Mouse (Mus musculus) forebrain, embryonic 16.5 days (tissue): ENCODE data around the gene Aebp2. TPM values are rescaled to one million over a fixed set of nuclear protein-coding genes. Genes with fewer than 3 reads are reported as not detected.

Experiments
- ATAC-seq: fragments of 200-750 bp; cut with Nextera tagmentation; 2 replicates; pipeline ENCODE4 v1.8.0; 2017; ENCODE audit warnings: mild to moderate bottlenecking, moderate library complexity
- H3K27ac ChIP-seq: fragments of 300-500 bp; sonication (generic); 2 replicates; pipeline ENCODE4 v1.5.1; 2014; ENCODE audit warnings: low read length, control low read depth
- H3K27me3 ChIP-seq: fragments of 300-500 bp; sonication (generic); replicated peaks from 2 replicates; pipeline ENCODE4 v1.6.1; 2014; ENCODE audit warnings: low read length; ENCODE audit not compliant: control insufficient read depth, insufficient read depth
- H3K36me3 ChIP-seq: fragments of 300-500 bp; sonication (generic); 2 replicates; pipeline ENCODE4 v1.6.1; 2014; ENCODE audit not compliant: control insufficient read depth, insufficient read depth
- H3K4me1 ChIP-seq: fragments of 300-500 bp; sonication (generic); replicated peaks from 2 replicates; pipeline ENCODE4 v1.6.1; 2014; ENCODE audit warnings: low read length; ENCODE audit not compliant: control insufficient read depth, insufficient read depth
- H3K4me2 ChIP-seq: fragments of 300-500 bp; sonication (generic); 2 replicates; pipeline ENCODE4 v1.6.1; 2014; ENCODE audit warnings: mild to moderate bottlenecking, low read length, control low read depth
- H3K4me3 ChIP-seq: fragments of 300-500 bp; sonication (generic); replicated peaks from 2 replicates; pipeline ENCODE4 v1.5.1; 2014; ENCODE audit warnings: mild to moderate bottlenecking, low read length, control low read depth
- H3K9ac ChIP-seq: fragments of 300-500 bp; sonication (generic); replicated peaks from 2 replicates; pipeline ENCODE4 v1.6.1; 2014; ENCODE audit warnings: low read depth, low read length, control low read depth
- H3K9me3 ChIP-seq: fragments of 300-500 bp; sonication (generic); 2 replicates; pipeline ENCODE4 v1.6.1; 2016; ENCODE audit warnings: low read length; ENCODE audit not compliant: control insufficient read depth
- WGBS: fragments of 180-500 bp; shearing (Covaris S2); extraction: QIAGEN DNeasy Blood & Tissue Kit; methylation state at CpG from one replicate; pipeline ENCODE4 v1.1.7; 2014; 5-methylcytosine and 5-hydroxymethylcytosine counted together
- polyA plus RNA-seq: library from polyadenylated mRNA; unstranded; fragments of >200 nt; fragmentation: Nextera tagmentation; extraction: Ambion mirVana; gene quantifications from 2 replicates; pipeline ENCODE4 v1.2.1, GENCODE M21; 2015

Gene Aebp2
- polyA plus RNA-seq, 1 experiment from 2014 or later = 6.5 TPM

- peaks cover 4% of the 10 kb centered on the region; the same call in 1 of the 2 replicates for H3K4me1 ChIP-seq
- H3K9ac ChIP-seq = no peak overlapping the region
- WGBS = 68% methylated on average over 8 of the region's 8 CpGs
- ATAC-seq = no peak
- no peak overlapping the region for H3K27ac ChIP-seq
- H3K4me2 ChIP-seq = no peak overlapping the region
- no peaks in the 10 kb centered on the region for H3K27me3 ChIP-seq
- no peaks in the 10 kb centered on the region for H3K9me3 ChIP-seq
- peaks cover 12% of the 10 kb centered on the region for H3K36me3 ChIP-seq
- H3K4me3 ChIP-seq = no peak overlapping the region
Measured at GRCm38 (mm10) chr6:140633616-140634015, 11.2 kb downstream of the Aebp2 start.

GRCm38 (mm10) chr6:140636290-140636689 lies 13.8 kb downstream of the Aebp2 start:
- H3K36me3 ChIP-seq = peaks cover 21% of the 10 kb centered on the region

DNA sequence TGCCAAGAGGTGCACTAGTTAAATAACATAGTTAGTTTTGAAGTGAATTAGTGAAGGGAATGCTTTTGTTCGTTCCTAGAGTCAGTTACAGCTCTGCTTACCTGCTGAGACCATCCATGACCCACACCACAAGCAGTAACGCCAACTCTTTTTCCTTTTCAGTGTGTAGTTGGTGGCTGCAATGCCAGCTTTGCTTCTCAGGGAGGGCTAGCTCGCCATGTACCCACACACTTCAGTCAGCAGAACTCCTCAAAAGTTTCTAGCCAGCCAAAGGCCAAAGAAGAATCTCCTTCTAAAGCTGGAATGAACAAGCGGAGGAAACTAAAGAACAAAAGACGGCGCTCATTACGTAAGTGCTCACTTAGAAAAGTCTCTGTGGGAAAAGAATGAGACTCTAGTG lies 19.5 kb downstream of the Aebp2 start:
- Histone ChIP-seq H3K4me2 (no peak overlapping the region), H3K9me3 (no peaks in the 10 kb centered on the region), H3K4me3 (no peak overlapping the region), H3K36me3 (peaks cover 19% of the 10 kb centered on the region), H3K9ac (no peak overlapping the region), H3K27ac (no peak overlapping the region), H3K27me3 (no peaks in the 10 kb centered on the region), H3K4me1 (no peaks in the 10 kb centered on the region)
- ATAC-seq = no peak
- 77% methylated on average over 7 of the region's 7 CpGs for WGBS

More at GRCm38 (mm10) chr6:140636290-140636689, 13.8 kb downstream of the Aebp2 start:
- Histone ChIP-seq H3K27me3 (no peaks in the 10 kb centered on the region), H3K9me3 (no peaks in the 10 kb centered on the region), H3K27ac (no peak overlapping the region), H3K9ac (no peak overlapping the region), H3K4me1 (no peaks in the 10 kb centered on the region; the same call in 1 of the 2 replicates), H3K4me2 (no peak overlapping the region), H3K4me3 (no peak overlapping the region)
- ATAC-seq = no peak
- 94% methylated on average over 4 of the region's 4 CpGs for WGBS

GRCm38 (mm10) chr6:140642655-140643054 lies 20.2 kb downstream of the Aebp2 start:
- no peaks in the 10 kb centered on the region for H3K9me3 ChIP-seq
- no peaks in the 10 kb centered on the region for H3K4me1 ChIP-seq
- ATAC-seq = no peak
- WGBS = 94% methylated on average over 12 of the region's 12 CpGs
- H3K4me2 ChIP-seq = no peak overlapping the region
- no peak overlapping the region for H3K27ac ChIP-seq
- H3K27me3 ChIP-seq = no peaks in the 10 kb centered on the region
- H3K4me3 ChIP-seq = no peak overlapping the region
- H3K9ac ChIP-seq = no peak overlapping the region
- peaks cover 20% of the 10 kb centered on the region for H3K36me3 ChIP-seq

GRCm38 (mm10) chr6:140645931-140646330 lies 23.5 kb downstream of the Aebp2 start:
- no peaks in the 10 kb centered on the region for H3K9me3 ChIP-seq
- H3K9ac ChIP-seq = no peak overlapping the region
- H3K27ac ChIP-seq = no peak overlapping the region
- H3K4me1 ChIP-seq = no peaks in the 10 kb centered on the region
- H3K4me3 ChIP-seq = no peak overlapping the region
- no peaks in the 10 kb centered on the region for H3K27me3 ChIP-seq
- no peak overlapping the region for H3K4me2 ChIP-seq
- ATAC-seq = no peak
- peaks cover 11% of the 10 kb centered on the region for H3K36me3 ChIP-seq

GRCm38 (mm10) chr6:140646892-140647291 lies 24.4 kb downstream of the Aebp2 start:
- Histone ChIP-seq H3K27ac (no peak overlapping the region), H3K4me2 (no peak overlapping the region), H3K36me3 (peaks cover 11% of the 10 kb centered on the region), H3K4me1 (no peaks in the 10 kb centered on the region), H3K4me3 (no peak overlapping the region), H3K27me3 (no peaks in the 10 kb centered on the region), H3K9ac (no peak overlapping the region), H3K9me3 (no peaks in the 10 kb centered on the region)
- peak; percentile 40; the same call in 1 of the 2 replicates for ATAC-seq
- 85% methylated on average over 6 of the region's 6 CpGs for WGBS

DNA sequence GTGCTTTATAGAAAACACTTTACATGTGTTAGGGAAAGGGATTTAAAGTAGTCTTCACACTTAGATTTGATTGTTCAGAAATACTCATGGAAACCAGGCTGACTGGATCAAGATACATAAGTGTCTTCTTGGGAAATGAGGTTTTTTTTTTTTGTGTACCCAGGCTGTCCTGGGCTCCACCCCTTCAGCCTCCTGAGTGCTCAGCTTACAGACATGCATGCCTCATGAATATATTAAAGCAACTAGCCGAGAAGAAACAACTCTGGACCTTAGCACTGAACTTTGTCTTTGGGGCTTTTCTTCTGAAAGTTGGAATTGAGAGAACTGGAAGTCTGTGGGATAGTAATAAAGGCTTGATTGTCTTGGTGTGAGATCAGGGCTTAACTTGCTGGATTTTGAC lies 27.3 kb downstream of the Aebp2 start:
- H3K4me3 ChIP-seq = no peak overlapping the region

DNA sequence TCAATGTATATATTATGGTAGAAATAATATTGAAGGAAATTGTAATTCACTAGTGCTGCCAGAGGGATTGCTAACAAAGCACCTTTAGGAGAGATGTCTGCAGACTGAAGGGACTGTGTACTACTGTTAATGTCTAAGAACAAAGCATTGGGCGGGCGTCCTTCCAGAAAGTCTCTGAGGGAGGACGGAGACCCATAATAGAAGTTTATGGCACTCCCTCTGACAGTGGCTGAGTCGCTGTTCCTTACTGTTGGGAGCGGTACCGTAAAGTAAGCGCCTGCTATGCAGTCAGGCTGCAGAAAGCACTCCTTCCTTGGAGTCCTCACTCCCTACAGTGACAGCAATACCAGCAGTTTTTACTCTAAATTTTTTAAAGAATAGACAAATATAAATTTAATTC lies 29.5 kb downstream of the Aebp2 start:
- H3K9ac ChIP-seq = no peak overlapping the region
- ATAC-seq = 0 out of 2 replicates have a peak, but pooled peaks have one; percentile 15
- H3K4me1 ChIP-seq = no peaks in the 10 kb centered on the region
- no peaks in the 10 kb centered on the region for H3K27me3 ChIP-seq
- H3K4me2 ChIP-seq = no peak overlapping the region
- H3K36me3 ChIP-seq = peaks cover 7% of the 10 kb centered on the region
- no peak overlapping the region for H3K27ac ChIP-seq
- H3K9me3 ChIP-seq = no peaks in the 10 kb centered on the region
- no peak overlapping the region for H3K4me3 ChIP-seq
- WGBS = 56% methylated on average over 7 of the region's 7 CpGs

More for the DNA sequence above, 27.3 kb downstream of the Aebp2 start:
- Histone ChIP-seq H3K9me3 (no peaks in the 10 kb centered on the region), H3K27ac (no peak overlapping the region), H3K4me2 (no peak overlapping the region), H3K4me1 (no peaks in the 10 kb centered on the region), H3K36me3 (peaks cover 7% of the 10 kb centered on the region), H3K9ac (no peak overlapping the region), H3K27me3 (no peaks in the 10 kb centered on the region)
- 18% methylated on average over 1 of the region's 1 CpGs for WGBS
- ATAC-seq = no peak

- no peak overlapping the region for H3K4me3 ChIP-seq
- 93% methylated on average over 7 of the region's 7 CpGs for WGBS
- no peak overlapping the region for H3K4me2 ChIP-seq
- H3K27me3 ChIP-seq = no peaks in the 10 kb centered on the region
- no peak overlapping the region for H3K27ac ChIP-seq
- H3K4me1 ChIP-seq = no peaks in the 10 kb centered on the region
- H3K36me3 ChIP-seq = 0 out of 2 replicates have a peak, but pooled peaks cover 2% of the 10 kb centered on the region
- no peak overlapping the region for H3K9ac ChIP-seq
- ATAC-seq = no peak
- H3K9me3 ChIP-seq = no peaks in the 10 kb centered on the region
Measured at GRCm38 (mm10) chr6:140655451-140655850, 33.0 kb downstream of the Aebp2 start.

DNA sequence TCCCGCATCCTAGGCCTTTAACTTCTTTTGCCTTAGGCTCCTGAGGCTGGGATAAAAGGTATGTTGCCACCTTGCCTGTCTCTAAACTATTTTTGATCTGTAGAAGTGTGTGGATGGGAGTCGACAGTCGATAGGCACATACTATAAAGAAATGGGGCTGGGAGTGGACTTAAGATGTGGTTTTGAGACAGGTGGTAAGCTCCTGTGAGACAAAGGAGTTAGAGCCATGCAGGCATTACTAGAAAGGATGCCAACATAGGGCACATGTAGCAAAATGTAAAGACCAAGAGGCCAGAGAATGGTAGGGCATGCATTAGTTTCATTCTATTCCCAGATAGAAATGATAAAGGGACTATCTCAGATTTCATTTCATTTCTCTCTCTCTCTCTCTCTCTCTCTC lies 34.5 kb downstream of the Aebp2 start:
- ATAC-seq = no peak
- no peaks in the 10 kb centered on the region for H3K36me3 ChIP-seq
- 94% methylated on average over 3 of the region's 3 CpGs for WGBS
- H3K9me3 ChIP-seq = no peaks in the 10 kb centered on the region
- no peak overlapping the region for H3K4me3 ChIP-seq
- H3K9ac ChIP-seq = no peak overlapping the region
- no peaks in the 10 kb centered on the region for H3K4me1 ChIP-seq
- H3K4me2 ChIP-seq = no peak overlapping the region
- no peak overlapping the region for H3K27ac ChIP-seq
- H3K27me3 ChIP-seq = no peaks in the 10 kb centered on the region
